Mouse (Mus musculus): ENCODE measurements around the gene Trpv4.

GRCm38 (mm10) chr5:114616336-114617061 is 41.7 kb downstream of the Trpv4 start:
- no peak for TF ChIP-seq GATA1 (IDR thresholded peaks at IDR 0.05; ENCODE audit: low read length)
- TF ChIP-seq TAL1 (IDR thresholded peaks at IDR 0.05; ENCODE audit: low read length): no peak
